Comparison of ENCODE assay signal across 8 mouse cellular contexts in the genomic region with DNA sequence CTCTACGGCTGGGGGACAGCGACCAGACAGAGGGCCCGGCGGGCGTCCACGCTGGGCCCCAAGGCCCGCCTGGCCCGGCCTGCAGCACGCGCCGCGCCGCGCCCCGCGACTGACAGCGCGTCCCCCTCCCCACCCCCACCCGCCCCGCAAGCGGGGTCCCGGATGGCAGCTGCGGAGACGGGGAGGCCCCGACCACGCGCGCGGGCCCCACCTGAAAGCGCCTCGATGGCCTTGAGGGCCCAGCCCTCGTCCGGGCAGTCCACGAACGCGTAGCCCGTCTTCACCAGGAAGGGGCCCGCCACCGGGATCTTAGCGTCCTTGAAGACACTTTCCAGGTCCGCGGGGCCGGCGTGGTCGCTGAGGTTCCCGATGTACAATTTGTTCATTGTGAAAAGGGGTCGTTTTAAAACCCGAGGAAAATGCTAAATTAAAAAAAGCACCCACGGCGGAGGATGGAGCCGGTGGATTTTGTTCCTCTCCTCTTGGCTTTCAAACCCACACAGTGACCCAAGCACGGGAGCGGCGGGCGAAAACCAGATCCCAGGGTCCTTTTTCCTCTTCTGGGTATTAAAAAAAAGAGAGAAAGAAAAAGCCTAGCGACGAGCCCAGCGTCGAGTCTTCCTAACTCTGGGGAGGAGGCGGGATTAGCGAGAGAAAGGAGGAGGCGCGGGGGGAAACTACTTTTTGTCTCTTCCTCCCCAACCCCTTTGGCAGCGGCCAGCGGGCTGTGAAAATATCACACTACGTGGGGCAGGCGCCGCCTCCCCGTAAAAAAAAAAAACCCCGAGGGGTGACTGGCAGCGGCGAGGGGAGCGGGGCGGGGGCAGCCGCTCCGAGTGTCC. TPM values are rescaled to one million over a fixed set of nuclear protein-coding genes. Genes with fewer than 3 reads are reported as not detected.
DNase-seq lines count a peak whose midpoint lies in the region; ATAC-seq and TF ChIP-seq lines count a peak whose summit lies in the region.

No protein-coding gene starts in this region.

- intact Hi-C loops in left cerebral cortex, postnatal 14 days (cut with DNase I), result no loop called here

- no peak for TF ChIP-seq CTCF in layer of hippocampus, adult 2 months (conservative IDR thresholded peaks at IDR 0.05)
- TF ChIP-seq CTCF in forebrain, postnatal 0 days (IDR thresholded peaks at IDR 0.05; ENCODE audit: low read depth), result no peak

- H3K9ac ChIP-seq in forebrain, postnatal 0 days, result peak overlapping the region; percentile 66
- peak overlapping the region; percentile 95 for H3K9ac ChIP-seq in kidney, embryonic 15.5 days
- H3K9ac ChIP-seq in stomach, embryonic 16.5 days (ENCODE audit: low read length), result peak overlapping the region; percentile 98

- no peak overlapping the region for H3K27ac ChIP-seq in layer of hippocampus, adult 2 months
- H3K27ac ChIP-seq in forebrain, postnatal 0 days (ENCODE audit: low read depth, low read length), result peak overlapping the region; percentile 64
- H3K27ac ChIP-seq in kidney, embryonic 15.5 days, result peak overlapping the region; percentile 99
- peak overlapping the region; percentile 99 for H3K27ac ChIP-seq in stomach, embryonic 16.5 days (ENCODE audit: low read length)

- peak overlapping the region; percentile 31 for H3K4me3 ChIP-seq in layer of hippocampus, adult 2 months
- peak overlapping the region; percentile 66 for H3K4me3 ChIP-seq in forebrain, postnatal 0 days (ENCODE audit: low read depth, low read length)
- peak overlapping the region; percentile 92 for H3K4me3 ChIP-seq in kidney, embryonic 15.5 days (replicated peaks)
- H3K4me3 ChIP-seq in stomach, embryonic 16.5 days (replicated peaks; ENCODE audit: low read length), result peak overlapping the region; percentile 96

- H3K4me1 ChIP-seq in forebrain, postnatal 0 days (ENCODE audit: insufficient read depth), result peaks cover 11% of the 10 kb centered on the region
- peaks cover 44% of the 10 kb centered on the region for H3K4me1 ChIP-seq in kidney, embryonic 15.5 days
- peaks cover 34% of the 10 kb centered on the region for H3K4me1 ChIP-seq in stomach, embryonic 16.5 days (ENCODE audit: control insufficient read depth, insufficient read depth, low read length)

- no peaks in the 10 kb centered on the region for H3K27me3 ChIP-seq in forebrain, postnatal 0 days (ENCODE audit: insufficient read depth, low read length)
- no peaks in the 10 kb centered on the region for H3K27me3 ChIP-seq in kidney, embryonic 15.5 days
- H3K27me3 ChIP-seq in stomach, embryonic 16.5 days (ENCODE audit: control insufficient read depth, insufficient read depth, low read length), result no peaks in the 10 kb centered on the region

- H3K36me3 ChIP-seq in forebrain, postnatal 0 days (ENCODE audit: insufficient read depth), result no peaks in the 10 kb centered on the region
- no peaks in the 10 kb centered on the region for H3K36me3 ChIP-seq in kidney, embryonic 15.5 days
- no peaks in the 10 kb centered on the region for H3K36me3 ChIP-seq in stomach, embryonic 16.5 days (ENCODE audit: control insufficient read depth, insufficient read depth, low read length)

- under 1% methylated on average over 73 of the region's 76 CpGs for WGBS in forebrain, postnatal 0 days
- WGBS in kidney, embryonic 15.5 days, result 1% methylated on average over 76 of the region's 76 CpGs
- under 1% methylated on average over 76 of the region's 76 CpGs for whole genome bisulfite sequencing in stomach, embryonic 16.5 days

- H3K9me3 ChIP-seq in forebrain, postnatal 0 days (ENCODE audit: low read length), result no peaks in the 10 kb centered on the region
- H3K9me3 ChIP-seq in kidney, embryonic 15.5 days (replicated peaks), result no peaks in the 10 kb centered on the region
- H3K9me3 ChIP-seq in stomach, embryonic 16.5 days (replicated peaks; ENCODE audit: control insufficient read depth, low read length), result no peaks in the 10 kb centered on the region

- peak overlapping the region; percentile 90 for H3K4me2 ChIP-seq in forebrain, postnatal 0 days (ENCODE audit: low read depth)
- peak overlapping the region; percentile 78 for H3K4me2 ChIP-seq in kidney, embryonic 15.5 days
- H3K4me2 ChIP-seq in stomach, embryonic 16.5 days (ENCODE audit: low read depth, low read length), result peak overlapping the region; percentile 94

- 0 out of 2 replicates have a peak, but pooled peaks have one; percentile 10 for ATAC-seq in forebrain, postnatal 0 days
- ATAC-seq in kidney, embryonic 15.5 days (replicated peaks; ENCODE audit: low FRiP score), result no peak
- peak; percentile 9; the same call in 1 of the 2 replicates for ATAC-seq in stomach, embryonic 16.5 days (ENCODE audit: insufficient read depth, low FRiP score)

- no peak for DNase-seq in layer of hippocampus, adult 2 months (ENCODE audit: low spot score in 2 of 2)
- no peak for DNase-seq in layer of hippocampus, postnatal 10 days (ENCODE audit: low spot score in 2 of 2)
- peak; percentile 51 for DNase-seq in adrenal gland, postnatal 14 days
- peak; percentile 75 for DNase-seq in forebrain, postnatal 0 days
- peak; percentile 94 for DNase-seq in mesoderm, embryonic 11.5 days (ENCODE audit: low read depth, low spot score)
- no peak for DNase-seq in left cerebral cortex, postnatal 14 days (ENCODE audit: low spot score in 2 of 2)

RNA-seq across cellular contexts. Expression of a gene that starts 0.5 kb away (rescaled TPM):
- total RNA-seq in layer of hippocampus, adult 2 months (2021), result not detected
- total RNA-seq in layer of hippocampus, postnatal 10 days (2021), result 1 to 10 TPM; 1.4 TPM
- 2.8 and 3.1 TPM in 2 replicates for total RNA-seq in adrenal gland, postnatal 14 days (2021)
- total RNA-seq in forebrain, postnatal 0 days (2014; rRNA removed), result 9.1 and 12.8 TPM in 2 replicates
- 12.3 and 13.5 TPM in 2 replicates for polyA plus RNA-seq in forebrain, postnatal 0 days (2015; fragmentation: Nextera tagmentation; extraction: Ambion mirVana)
- polyA plus RNA-seq in kidney, embryonic 15.5 days (2015; fragmentation: Nextera tagmentation; extraction: Ambion mirVana), result 46.2 and 49.7 TPM in 2 replicates
- 47.0 and 53.6 TPM in 2 replicates for polyA plus RNA-seq in stomach, embryonic 16.5 days (2015; fragmentation: Nextera tagmentation; extraction: Ambion mirVana)
- total RNA-seq in left cerebral cortex, postnatal 14 days (2021), result under 1 TPM; 0.18 to 0.47 TPM

RNA-seq across cellular contexts. Expression of a gene that starts 49.5 kb away (rescaled TPM):
- 10 to 100 TPM; 69.9 to 86.9 TPM for total RNA-seq in layer of hippocampus, adult 2 months (2021)
- total RNA-seq in layer of hippocampus, postnatal 10 days (2021), result 10 to 100 TPM; 76.6 to 76.9 TPM
- total RNA-seq in adrenal gland, postnatal 14 days (2021), result 68.4 and 85.4 TPM in 2 replicates
- 75.7 and 81.7 TPM in 2 replicates for total RNA-seq in forebrain, postnatal 0 days (2014; rRNA removed)
- polyA plus RNA-seq in forebrain, postnatal 0 days (2015; fragmentation: Nextera tagmentation; extraction: Ambion mirVana), result 43.5 and 45.9 TPM in 2 replicates
- 122 and 130 TPM in 2 replicates for polyA plus RNA-seq in kidney, embryonic 15.5 days (2015; fragmentation: Nextera tagmentation; extraction: Ambion mirVana)
- 85.9 and 87.7 TPM in 2 replicates for polyA plus RNA-seq in stomach, embryonic 16.5 days (2015; fragmentation: Nextera tagmentation; extraction: Ambion mirVana)
- total RNA-seq in left cerebral cortex, postnatal 14 days (2021), result 10 to 100 TPM; 66.6 to 82.9 TPM

Comparison
In these comparisons a context has a peak if more than half of its experiments do, and no peak if none do; other contexts are left out.
1. DNase-seq: peak in adrenal gland, postnatal 14 days (single experiment), forebrain, postnatal 0 days (single experiment) and mesoderm, embryonic 11.5 days (single experiment); none in layer of hippocampus, adult 2 months (0 of 2), layer of hippocampus, postnatal 10 days (0 of 2) and left cerebral cortex, postnatal 14 days (0 of 2).
2. H3K4me3 ChIP-seq: peak in every context shown above with its lines; median percentile 96 in stomach, embryonic 16.5 days; 92 in kidney, embryonic 15.5 days; 66 in forebrain, postnatal 0 days; 31 in layer of hippocampus, adult 2 months.
3. Peak in every context shown above with its lines, with median percentiles within 50 percentile points of each other: H3K4me2 ChIP-seq and H3K9ac ChIP-seq.